Mouse (Mus musculus) kidney, embryonic 14.5 days (tissue): ENCODE measurements around the gene Selenop. TPM values are rescaled to one million over a fixed set of nuclear protein-coding genes. Genes with fewer than 3 reads are reported as not detected.

Experiments used
- ATAC-seq: fragments of 200-750 bp; cut with Nextera tagmentation; 2 replicates; pipeline ENCODE4 v1.8.0; 2017; ENCODE audit warnings: moderate number of reproducible peaks, mild to moderate bottlenecking, moderate TSS enrichment, moderate library complexity; ENCODE audit not compliant: low FRiP score, low TSS enrichment
- H3K27ac ChIP-seq: fragments of 300-500 bp; sonication (generic); 2 replicates; pipeline ENCODE4 v1.5.1; 2014; ENCODE audit warnings: low read depth, mild to moderate bottlenecking, low read length, moderate library complexity, mixed read lengths
- H3K27me3 ChIP-seq: fragments of 300-500 bp; sonication (generic); 2 replicates; pipeline ENCODE4 v1.6.1; 2014; ENCODE audit warnings: mild to moderate bottlenecking, low read length; ENCODE audit not compliant: control insufficient read depth, insufficient read depth
- H3K36me3 ChIP-seq: fragments of 300-500 bp; sonication (generic); 2 replicates; pipeline ENCODE4 v1.6.1; 2014; ENCODE audit warnings: low read length, mixed read lengths; ENCODE audit not compliant: control insufficient read depth, insufficient read depth
- H3K4me1 ChIP-seq: fragments of 300-500 bp; sonication (generic); 2 replicates; pipeline ENCODE4 v1.6.1; 2014; ENCODE audit warnings: low read length, mixed read lengths; ENCODE audit not compliant: control insufficient read depth, insufficient read depth
- H3K4me2 ChIP-seq: fragments of 300-500 bp; sonication (generic); replicated peaks from 2 replicates; pipeline ENCODE4 v1.6.1; 2014; ENCODE audit warnings: low read depth, mild to moderate bottlenecking, low read length
- H3K4me3 ChIP-seq: fragments of 300-500 bp; sonication (generic); 2 replicates; pipeline ENCODE4 v1.5.1; 2014; ENCODE audit warnings: mild to moderate bottlenecking, low read length
- H3K9ac ChIP-seq: fragments of 300-500 bp; sonication (generic); 2 replicates; pipeline ENCODE4 v1.6.1; 2014; ENCODE audit warnings: low read depth, mild to moderate bottlenecking, low read length, moderate library complexity
- H3K9me3 ChIP-seq: fragments of 300-500 bp; sonication (generic); 2 replicates; pipeline ENCODE4 v1.6.1; 2016; ENCODE audit warnings: low read length; ENCODE audit not compliant: control insufficient read depth
- WGBS: fragments of 180-500 bp; shearing (Covaris S2); extraction: QIAGEN DNeasy Blood & Tissue Kit; methylation state at CpG from one replicate; pipeline ENCODE4 v1.1.7; 2014; 5-methylcytosine and 5-hydroxymethylcytosine counted together
- polyA plus RNA-seq: library from polyadenylated mRNA; unstranded; fragments of >200 nt; fragmentation: Nextera tagmentation; extraction: Ambion mirVana; gene quantifications from 2 replicates; pipeline ENCODE4 v1.2.1, GENCODE M21; 2014

Selenop gene
- polyA plus RNA-seq, 1 experiment from 2014 or later, result 140 TPM

GRCm38 (mm10) chr15:3281216-3281615, 12.9 kb downstream of the Selenop start:
- no peaks in the 10 kb centered on the region for H3K4me1 ChIP-seq
- no peak overlapping the region for H3K4me2 ChIP-seq
- H3K36me3 ChIP-seq, result peaks cover 10% of the 10 kb centered on the region
- no peaks in the 10 kb centered on the region for H3K27me3 ChIP-seq
- H3K27ac ChIP-seq, result no peak overlapping the region
- H3K9ac ChIP-seq, result no peak overlapping the region
- no peaks in the 10 kb centered on the region for H3K9me3 ChIP-seq
- H3K4me3 ChIP-seq, result no peak overlapping the region
- ATAC-seq, result no peak

GRCm38 (mm10) chr15:3281737-3282136, 13.4 kb downstream of the Selenop start:
- Histone ChIP-seq H3K9ac (no peak overlapping the region), H3K4me3 (no peak overlapping the region), H3K27ac (no peak overlapping the region), H3K9me3 (no peaks in the 10 kb centered on the region), H3K4me2 (no peak overlapping the region), H3K4me1 (no peaks in the 10 kb centered on the region), H3K36me3 (peaks cover 7% of the 10 kb centered on the region), H3K27me3 (no peaks in the 10 kb centered on the region)
- WGBS, result 92% methylated on average over 1 of the region's 1 CpGs
- ATAC-seq, result no peak

GRCm38 (mm10) chr15:3286032-3286431, 17.7 kb downstream of the Selenop start:
- no peaks in the 10 kb centered on the region for H3K27me3 ChIP-seq
- no peak for ATAC-seq
- no peak overlapping the region for H3K4me2 ChIP-seq
- H3K27ac ChIP-seq, result no peak overlapping the region
- H3K36me3 ChIP-seq, result no peaks in the 10 kb centered on the region
- no peak overlapping the region for H3K4me3 ChIP-seq
- no peaks in the 10 kb centered on the region for H3K4me1 ChIP-seq
- H3K9ac ChIP-seq, result no peak overlapping the region
- no peaks in the 10 kb centered on the region for H3K9me3 ChIP-seq

GRCm38 (mm10) chr15:3290435-3290834, 22.1 kb downstream of the Selenop start:
- ATAC-seq, result no peak
- Histone ChIP-seq H3K36me3 (no peaks in the 10 kb centered on the region), H3K9me3 (no peaks in the 10 kb centered on the region), H3K4me3 (no peak overlapping the region), H3K27ac (no peak overlapping the region), H3K4me2 (no peak overlapping the region), H3K4me1 (no peaks in the 10 kb centered on the region), H3K27me3 (no peaks in the 10 kb centered on the region), H3K9ac (no peak overlapping the region)
- 83% methylated on average over 3 of the region's 3 CpGs for WGBS

DNA sequence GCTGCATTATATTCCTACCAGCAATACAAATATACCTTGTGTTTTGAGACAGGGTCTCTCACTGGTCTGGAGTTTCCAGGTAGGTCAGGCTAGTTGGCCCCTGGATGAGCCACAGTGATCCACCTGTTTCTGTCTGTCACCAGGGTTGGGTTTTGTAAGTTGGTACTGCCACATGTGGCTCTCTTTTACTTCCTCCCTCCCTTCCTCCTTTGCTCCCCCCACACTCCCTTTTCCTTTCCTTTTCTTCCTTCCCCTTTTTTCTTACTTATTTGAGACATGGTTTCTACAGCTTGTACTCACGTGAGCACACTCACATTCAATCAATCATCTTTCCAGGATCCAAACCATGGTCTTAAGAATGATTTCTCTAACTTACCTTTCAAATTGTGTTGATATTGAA, 25.1 kb downstream of the Selenop start:
- Histone ChIP-seq H3K4me1 (no peaks in the 10 kb centered on the region), H3K4me2 (no peak overlapping the region), H3K36me3 (no peaks in the 10 kb centered on the region), H3K9ac (no peak overlapping the region), H3K27me3 (no peaks in the 10 kb centered on the region), H3K9me3 (no peaks in the 10 kb centered on the region), H3K27ac (no peak overlapping the region), H3K4me3 (no peak overlapping the region)
- 61% methylated on average over 1 of the region's 1 CpGs for WGBS
- ATAC-seq, result no peak

GRCm38 (mm10) chr15:3295986-3296385, 27.6 kb downstream of the Selenop start:
- 74% methylated on average over 1 of the region's 1 CpGs for WGBS
- Histone ChIP-seq H3K27me3 (no peaks in the 10 kb centered on the region), H3K4me3 (no peak overlapping the region), H3K4me1 (no peaks in the 10 kb centered on the region), H3K36me3 (no peaks in the 10 kb centered on the region), H3K9ac (no peak overlapping the region), H3K27ac (no peak overlapping the region), H3K9me3 (no peaks in the 10 kb centered on the region), H3K4me2 (no peak overlapping the region)
- no peak for ATAC-seq

DNA sequence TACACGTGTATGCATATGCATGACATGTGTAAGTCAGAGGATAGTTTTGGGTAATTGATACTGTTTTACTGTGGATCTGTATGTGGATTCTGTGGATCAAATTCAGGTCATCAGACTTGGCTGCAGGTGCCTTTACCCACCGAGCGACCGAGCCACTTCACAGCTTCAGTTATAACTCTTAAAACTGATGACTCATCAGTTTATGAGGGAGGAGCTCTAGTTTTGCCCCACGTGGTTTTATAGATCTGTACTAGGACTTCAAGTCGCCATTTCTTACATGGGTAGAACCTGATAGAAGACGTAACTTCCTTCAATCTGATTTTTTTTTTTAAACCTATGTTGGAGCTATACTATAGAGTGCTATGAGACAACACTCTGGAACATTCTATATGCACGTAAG, 29.3 kb downstream of the Selenop start:
- no peak overlapping the region for H3K4me3 ChIP-seq

GRCm38 (mm10) chr15:3300361-3301100, 32.2 kb downstream of the Selenop start:
- Histone ChIP-seq H3K4me1 (no peaks in the 10 kb centered on the region), H3K4me3 (no peak overlapping the region), H3K9ac (no peak overlapping the region), H3K27me3 (no peaks in the 10 kb centered on the region), H3K9me3 (no peaks in the 10 kb centered on the region), H3K4me2 (no peak overlapping the region), H3K36me3 (no peaks in the 10 kb centered on the region), H3K27ac (no peak overlapping the region)
- 69% methylated on average over 4 of the region's 4 CpGs for WGBS
- ATAC-seq, result no peak

More for the DNA sequence above, 29.3 kb downstream of the Selenop start:
- Histone ChIP-seq H3K4me1 (no peaks in the 10 kb centered on the region), H3K4me2 (no peak overlapping the region), H3K27me3 (no peaks in the 10 kb centered on the region), H3K9me3 (no peaks in the 10 kb centered on the region), H3K9ac (no peak overlapping the region), H3K27ac (no peak overlapping the region), H3K36me3 (no peaks in the 10 kb centered on the region)
- 81% methylated on average over 8 of the region's 8 CpGs for WGBS
- ATAC-seq, result no peak

DNA sequence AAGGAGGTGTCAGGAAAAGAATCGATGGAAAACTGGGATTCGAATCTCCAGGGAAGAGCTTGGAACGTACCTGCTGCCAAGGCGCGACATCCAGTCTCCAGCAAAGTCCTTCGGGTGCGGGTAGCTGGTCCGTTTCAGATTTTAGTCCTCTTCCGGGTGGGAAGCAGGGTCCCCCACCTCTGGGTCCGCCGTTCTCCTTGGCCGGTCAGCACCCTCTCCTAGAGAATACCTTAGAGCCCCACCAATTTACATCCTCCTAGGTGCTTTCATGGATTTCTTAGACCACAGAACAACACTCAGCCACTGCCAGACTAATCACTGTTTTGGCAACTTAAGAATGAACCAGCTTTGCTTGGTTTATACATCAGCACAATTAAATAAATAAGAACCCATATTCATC, 35.1 kb downstream of the Selenop start, which contains the start of gene Ccdc152:
Gene Ccdc152 (minus strand): TSS at position 101 of the 400 bp plus-strand sequence.
- no peak for ATAC-seq
- no peak within 1 kb of the TSS for H3K4me2 ChIP-seq
- H3K4me1 ChIP-seq, result no peaks in the 10 kb centered on the region
- H3K4me3 ChIP-seq, result no peak within 1 kb of the TSS
- H3K36me3 ChIP-seq, result no peaks in the 10 kb centered on the region
- no peaks in the 10 kb centered on the region for H3K27me3 ChIP-seq
- H3K27ac ChIP-seq, result no peak within 1 kb of the TSS
- H3K9ac ChIP-seq, result no peak within 1 kb of the TSS
- H3K9me3 ChIP-seq, result no peaks in the 10 kb centered on the region
- 89% methylated on average over 12 of the region's 12 CpGs for WGBS
